Mouse (Mus musculus): ENCODE measurements around the gene Zfp114. TPM values are rescaled to one million over a fixed set of nuclear protein-coding genes. Genes with fewer than 3 reads are reported as not detected.

The Zfp114 gene
- total RNA-seq, 2 experiments from 2014 or later: 0.20 to 0.70 TPM

Other genes with a start within 250 kb of the Zfp114 start
- gene Vmn1r179, start 248.1 kb upstream of the Zfp114 start, total RNA-seq (2021): not detected
- not detected for gene Vmn1r180, start 224.4 kb upstream of the Zfp114 start, total RNA-seq (2021)
- not detected for gene Vmn1r181, start 200.4 kb upstream of the Zfp114 start, total RNA-seq (2021)
- gene V1rd19, start 173.4 kb upstream of the Zfp114 start, total RNA-seq (2021): not detected
- gene Vmn1r183, start 121.8 kb upstream of the Zfp114 start, total RNA-seq (2021): not detected
- 10 to 100 TPM; 23.3 to 26.3 TPM for gene Zfp180, start 93.1 kb upstream of the Zfp114 start, total RNA-seq (2021)
- gene Zfp112, start 62.7 kb upstream of the Zfp114 start, total RNA-seq (2021): 1 to 10 TPM; 2.8 to 3.4 TPM
- 1 to 10 TPM; 8.8 TPM for gene Zfp235, start 40.9 kb upstream of the Zfp114 start, total RNA-seq (2021)
- 1 to 10 TPM; 8.1 to 9.9 TPM for gene Zfp111, start 36.4 kb downstream of the Zfp114 start, total RNA-seq (2021)
- gene Zfp109, start 62.5 kb downstream of the Zfp114 start, total RNA-seq (2021): 1 to 10 TPM; 3.4 to 3.8 TPM
- 1 to 10 TPM; 2.0 to 2.1 TPM for gene Zfp108, start 79.7 kb downstream of the Zfp114 start, total RNA-seq (2021)
- 1 to 10 TPM; 4.7 to 5.2 TPM for gene Zfp93, start 95.4 kb downstream of the Zfp114 start, total RNA-seq (2021)
- 10 to 100 TPM in 1 of 2 experiments, 1 to 10 TPM in 1; 8.8 to 10.3 TPM for gene Zfp61, start 126.2 kb downstream of the Zfp114 start, total RNA-seq (2021)
- 1 to 10 TPM; 3.1 to 4.0 TPM for gene Zfp94, start 141.6 kb downstream of the Zfp114 start, total RNA-seq (2021)
- under 1 TPM; 0.36 to 0.56 TPM for gene Tescl, start 158.9 kb downstream of the Zfp114 start, total RNA-seq (2021)
- not detected for gene Lypd5, start 174.1 kb downstream of the Zfp114 start, total RNA-seq (2021)
- 1 to 10 TPM in 1 of 2 experiments, under 1 TPM in 1; 0.79 to 1.3 TPM for gene Kcnn4, start 195.2 kb downstream of the Zfp114 start, total RNA-seq (2021)
- 10 to 100 TPM; 17.8 to 21.1 TPM for gene Smg9, start 224.6 kb downstream of the Zfp114 start, total RNA-seq (2021)

Measured in adrenal gland, postnatal 36 days (tissue).